Mouse (Mus musculus) neutrophil, adult 83 days (primary cell): ENCODE results near the gene Gpr21. TPM values are rescaled to one million over a fixed set of nuclear protein-coding genes. Genes with fewer than 3 reads are reported as not detected.

Source experiments
- total RNA-seq, 2 experiments: library from RNA; stranded (reverse); gene quantifications; one replicate each; pipeline ENCODE4 v1.2.4; 2023

Gene Gpr21
- total RNA-seq, result 1 to 10 TPM; 1.5 to 2.0 TPM

DNA sequence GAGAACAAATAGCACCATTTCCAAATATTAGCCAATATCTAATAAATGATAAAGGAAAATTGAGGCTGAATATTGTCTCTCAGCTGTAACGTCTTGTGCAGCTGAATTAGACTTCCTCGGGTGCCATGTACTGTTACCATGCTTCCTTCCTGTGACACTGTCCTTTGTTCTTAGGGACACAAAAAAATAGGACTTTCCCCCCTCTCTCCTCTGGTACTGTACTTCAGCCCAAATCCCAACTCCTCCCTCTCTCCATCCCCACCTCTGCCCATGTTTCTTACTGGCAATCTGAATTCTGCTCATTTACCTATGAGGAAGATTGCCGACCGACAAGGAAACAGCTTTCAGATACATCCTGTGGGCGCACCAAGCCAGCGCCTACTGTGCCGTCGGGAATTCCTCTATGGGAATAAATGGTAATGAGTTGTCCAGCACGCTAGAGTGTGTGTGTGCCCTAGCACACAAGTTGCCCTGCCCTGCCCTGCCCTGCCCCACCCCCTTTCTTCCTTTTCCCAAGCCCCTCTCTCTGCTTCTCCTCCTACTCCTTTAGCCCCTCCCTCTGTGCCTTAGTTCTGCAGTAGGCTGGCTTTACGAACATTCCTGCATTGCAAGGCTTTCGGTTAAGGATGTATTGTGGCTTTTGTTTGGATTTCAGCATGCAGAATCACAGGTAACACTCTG lies at the start of gene Gpr21:
Gene Gpr21, plus strand, starts transcription at position 303 of the 681 bp plus-strand sequence.

Other genes starting within 250 kb of the Gpr21 start
- not detected for gene Olfr368, start 189.8 kb upstream of the Gpr21 start, total RNA-seq
- 10 to 100 TPM; 29.7 to 32.7 TPM for gene Pdcl, start 157.0 kb upstream of the Gpr21 start, total RNA-seq
- 10 to 100 TPM; 43.4 to 45.3 TPM for gene Rc3h2, start 93.4 kb upstream of the Gpr21 start, total RNA-seq
- 1 to 10 TPM; 2.9 to 3.4 TPM for gene Zbtb26, start 73.2 kb upstream of the Gpr21 start, total RNA-seq
- gene Zbtb6, start 73.2 kb upstream of the Gpr21 start, total RNA-seq, result 1 to 10 TPM; 8.1 to 8.5 TPM
- gene Rabgap1, start 73.1 kb upstream of the Gpr21 start, total RNA-seq, result 10 to 100 TPM; 20.4 to 25.7 TPM
- 10 to 100 TPM; 18.3 to 18.7 TPM for gene Strbp, start 187.5 kb downstream of the Gpr21 start, total RNA-seq